Mouse (Mus musculus) myocyte (in vitro differentiated cells): ENCODE measurements at regions not wholly inside any gene's neighbourhood (a gene's known extent, or its start where the extent isn't known, plus 50 kb on each side); places are given as distances from the start of the nearest gene placed in this dataset.

Experiments
- H3K27me3 ChIP-seq: one replicate; pipeline ENCODE4 v1.6.1; 2011; ENCODE audit not compliant: control insufficient read depth, insufficient read depth, insufficient read length
- H3K36me3 ChIP-seq: one replicate; pipeline ENCODE4 v1.6.1; 2011; ENCODE audit not compliant: control insufficient read depth, insufficient read depth
- H3K4me2 ChIP-seq: one replicate; pipeline ENCODE4 v1.6.1; 2011; ENCODE audit warnings: low read depth, control low read depth
- H3K4me3 ChIP-seq: one replicate; pipeline ENCODE4 v1.5.1; 2011; ENCODE audit warnings: mild to moderate bottlenecking, control low read depth, moderate library complexity
- H3K79me2 ChIP-seq: one replicate; pipeline ENCODE4 v1.6.1; 2011; ENCODE audit not compliant: control insufficient read depth, insufficient read depth
- H3ac ChIP-seq: one replicate; pipeline ENCODE4 v1.6.1; 2011; ENCODE audit not compliant: control insufficient read depth, insufficient read length
- CEBPB ChIP-seq: IDR thresholded peaks from 2 replicates; pipeline ENCODE4 v1.6.1; 2011; ENCODE audit warnings: mild to moderate bottlenecking, moderate library complexity; ENCODE audit not compliant: poor library complexity, insufficient read depth, severe bottlenecking
- E2F4 ChIP-seq: IDR thresholded peaks from one replicate; pipeline ENCODE4 v1.6.1; 2011; ENCODE audit warnings: mild to moderate bottlenecking, control low read depth, moderate library complexity; ENCODE audit not compliant: insufficient read depth
- MAX ChIP-seq: IDR thresholded peaks from one replicate; pipeline ENCODE4 v1.6.1; 2011; ENCODE audit warnings: low read depth, mild to moderate bottlenecking, control low read depth
- MYOD1 ChIP-seq, 3 experiments: IDR thresholded peaks; one replicate each; pipeline ENCODE4 v1.6.1; 2011; ENCODE audit warnings: control low read depth in 2 of 3, low read depth in 2 of 3, mild to moderate bottlenecking in 2 of 3, moderate library complexity in 1 of 3; ENCODE audit not compliant: insufficient read length in 2 of 3, control insufficient read depth in 1 of 3
- MYOG ChIP-seq, 3 experiments: IDR thresholded peaks; one replicate each; pipeline ENCODE4 v1.6.1; 2011; ENCODE audit warnings: control low read depth in 2 of 3, low read depth in 2 of 3, mild to moderate bottlenecking in 2 of 3; ENCODE audit not compliant: insufficient read length in 2 of 3, control insufficient read depth in 1 of 3, insufficient read depth in 1 of 3
- POLR2A ChIP-seq: IDR thresholded peaks from one replicate; pipeline ENCODE4 v1.6.1; 2011; ENCODE audit warnings: low read depth, mild to moderate bottlenecking, control low read depth, moderate library complexity; ENCODE audit not compliant: insufficient read length
- POLR2AphosphoS2 ChIP-seq: IDR thresholded peaks from one replicate; pipeline ENCODE4 v1.6.1; 2011; ENCODE audit warnings: low read depth, control low read depth; ENCODE audit not compliant: insufficient read length
- REST ChIP-seq: IDR thresholded peaks from one replicate; pipeline ENCODE4 v1.6.1; 2011; ENCODE audit warnings: mild to moderate bottlenecking, control low read depth, moderate library complexity; ENCODE audit not compliant: insufficient read depth, insufficient read length
- SRF ChIP-seq: IDR thresholded peaks from one replicate; pipeline ENCODE4 v1.6.1; 2011; ENCODE audit warnings: low read depth; ENCODE audit not compliant: control insufficient read depth, insufficient read length
- TCF12 ChIP-seq: IDR thresholded peaks from one replicate; pipeline ENCODE4 v1.6.1; 2011; ENCODE audit warnings: mild to moderate bottlenecking, control low read depth; ENCODE audit not compliant: poor library complexity, insufficient read depth, severe bottlenecking
- TCF3 ChIP-seq: IDR thresholded peaks from one replicate; pipeline ENCODE4 v1.6.1; 2011; ENCODE audit warnings: low read depth, control low read depth; ENCODE audit not compliant: insufficient read length
- USF1 ChIP-seq: IDR thresholded peaks from one replicate; pipeline ENCODE4 v1.6.1; 2011; ENCODE audit warnings: low read depth, mild to moderate bottlenecking, control low read depth, moderate library complexity

DNA sequence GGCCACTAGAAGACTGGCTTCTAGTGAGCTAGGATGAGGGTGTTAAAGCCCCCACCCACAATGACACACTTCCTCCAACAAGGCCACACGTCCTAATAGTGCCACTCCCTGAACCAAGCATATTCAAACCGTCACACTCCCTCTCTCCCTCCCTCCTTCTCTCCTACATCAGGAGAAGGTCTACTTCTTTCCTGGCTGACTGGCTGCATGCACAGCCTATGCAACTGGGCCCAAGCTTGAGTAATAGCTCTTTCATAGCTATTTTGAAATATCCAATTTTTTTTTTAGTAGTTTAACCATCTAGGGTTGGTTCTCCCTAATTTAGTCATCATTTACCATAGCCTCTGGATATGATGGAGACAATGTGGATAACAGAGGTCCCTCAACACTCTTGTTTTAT lies 56.6 kb upstream of the Jak1 start:
- no peak for TF ChIP-seq MYOG (IDR thresholded peaks at IDR 0.05; ENCODE audit: control insufficient read depth in 1 of 3, insufficient read depth in 1 of 3, insufficient read length in 2 of 3, low read depth in 2 of 3)
- TF ChIP-seq USF1: no peak
- TF ChIP-seq REST: no peak
- TF ChIP-seq E2F4: no peak
- TF ChIP-seq POLR2A: no peak
- TF ChIP-seq CEBPB: no peak
- TF ChIP-seq MAX: no peak
- no peak overlapping the region for H3K4me3 ChIP-seq
- H3K4me2 ChIP-seq: no peak overlapping the region
- H3K79me2 ChIP-seq: no peaks in the 10 kb centered on the region
- no peaks in the 10 kb centered on the region for H3K27me3 ChIP-seq
- H3ac ChIP-seq: no peak overlapping the region
- H3K36me3 ChIP-seq: no peaks in the 10 kb centered on the region

- Histone ChIP-seq H3K4me2 (no peak overlapping the region), H3K4me3 (no peak overlapping the region), H3K36me3 (no peaks in the 10 kb centered on the region), H3K27me3 (no peaks in the 10 kb centered on the region), H3ac (no peak overlapping the region), H3K79me2 (no peaks in the 10 kb centered on the region)
- TF ChIP-seq MYOG (IDR thresholded peaks at IDR 0.05; ENCODE audit: control insufficient read depth in 1 of 3, insufficient read depth in 1 of 3, insufficient read length in 2 of 3, low read depth in 2 of 3) (no peak), USF1 (no peak)
These were observed 55.5 kb upstream of the Jak1 start for GRCm38 (mm10) chr4:101320587-101320986.

DNA sequence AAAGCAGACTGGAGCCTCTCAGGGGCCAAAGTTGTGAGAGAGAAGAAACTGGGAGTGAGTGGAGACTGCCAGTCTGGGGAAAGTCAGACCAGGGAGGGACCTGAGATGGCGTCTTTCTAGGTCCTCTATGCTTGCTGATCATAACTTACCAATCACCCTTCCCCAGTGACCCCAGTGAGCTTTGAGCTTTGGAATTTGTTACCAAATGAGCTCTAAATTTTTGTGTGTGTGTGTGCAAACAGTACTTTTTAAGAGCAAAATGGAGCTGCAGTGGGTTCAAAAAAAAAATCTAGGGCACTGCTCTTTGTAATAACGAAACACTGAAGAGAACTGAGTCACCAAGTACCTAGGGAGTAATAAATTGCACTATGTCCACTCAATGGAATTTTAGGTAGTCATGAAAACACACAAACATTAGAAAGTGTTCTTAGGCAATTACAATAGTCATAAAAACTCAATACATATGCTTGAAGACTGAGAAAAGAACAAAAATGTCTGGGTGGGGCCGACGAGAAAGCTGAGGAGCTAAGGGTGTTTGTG lies 54.7 kb upstream of the Jak1 start:
- Histone ChIP-seq H3K36me3 (no peaks in the 10 kb centered on the region), H3K27me3 (no peaks in the 10 kb centered on the region), H3K4me3 (no peak overlapping the region), H3ac (no peak overlapping the region), H3K4me2 (no peak overlapping the region), H3K79me2 (no peaks in the 10 kb centered on the region)
- TF ChIP-seq TCF3 (no peak), TCF12 (no peak), MYOG (IDR thresholded peaks at IDR 0.05; ENCODE audit: control insufficient read depth in 1 of 3, insufficient read depth in 1 of 3, insufficient read length in 2 of 3, low read depth in 2 of 3) (no peak), SRF (no peak), POLR2A (no peak), E2F4 (no peak), CEBPB (no peak), POLR2AphosphoS2 (no peak), REST (no peak), USF1 (no peak), MAX (no peak), MYOD1 (IDR thresholded peaks at IDR 0.05; ENCODE audit: control insufficient read depth in 1 of 3, insufficient read length in 2 of 3, low read depth in 2 of 3) (no peak)

DNA sequence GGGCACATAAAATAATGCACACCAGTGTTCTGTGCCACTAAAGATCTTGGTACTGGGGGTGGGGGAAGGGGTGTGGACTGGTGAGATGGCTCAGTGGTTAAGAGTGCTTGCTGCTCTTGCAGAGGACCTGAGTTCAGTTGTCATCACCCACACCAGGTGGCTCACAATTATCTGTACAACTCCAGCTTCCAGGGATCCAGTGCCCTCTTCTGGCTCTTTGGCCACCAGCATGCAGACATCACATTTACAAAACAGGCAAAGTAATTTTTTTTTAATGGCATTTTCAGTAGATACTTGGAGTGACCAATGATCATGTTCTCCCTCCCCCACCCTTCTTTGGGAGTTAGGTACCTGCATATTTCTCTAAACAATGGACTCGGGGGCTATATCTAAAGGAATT lies 53.8 kb upstream of the Jak1 start:
- Histone ChIP-seq H3K79me2 (no peaks in the 10 kb centered on the region), H3ac (no peak overlapping the region), H3K27me3 (no peaks in the 10 kb centered on the region), H3K36me3 (no peaks in the 10 kb centered on the region), H3K4me3 (no peak overlapping the region), H3K4me2 (no peak overlapping the region)
- no peak for TF ChIP-seq POLR2AphosphoS2
- no peak for TF ChIP-seq USF1
- no peak for TF ChIP-seq MAX
- no peak for TF ChIP-seq REST
- TF ChIP-seq SRF: no peak
- TF ChIP-seq MYOD1 (IDR thresholded peaks at IDR 0.05; ENCODE audit: control insufficient read depth in 1 of 3, insufficient read length in 2 of 3, low read depth in 2 of 3): no peak
- TF ChIP-seq E2F4: no peak
- no peak for TF ChIP-seq CEBPB
- no peak for TF ChIP-seq POLR2A
- no peak for TF ChIP-seq MYOG (IDR thresholded peaks at IDR 0.05; ENCODE audit: control insufficient read depth in 1 of 3, insufficient read depth in 1 of 3, insufficient read length in 2 of 3, low read depth in 2 of 3)
- no peak for TF ChIP-seq TCF12
- TF ChIP-seq TCF3: no peak

DNA sequence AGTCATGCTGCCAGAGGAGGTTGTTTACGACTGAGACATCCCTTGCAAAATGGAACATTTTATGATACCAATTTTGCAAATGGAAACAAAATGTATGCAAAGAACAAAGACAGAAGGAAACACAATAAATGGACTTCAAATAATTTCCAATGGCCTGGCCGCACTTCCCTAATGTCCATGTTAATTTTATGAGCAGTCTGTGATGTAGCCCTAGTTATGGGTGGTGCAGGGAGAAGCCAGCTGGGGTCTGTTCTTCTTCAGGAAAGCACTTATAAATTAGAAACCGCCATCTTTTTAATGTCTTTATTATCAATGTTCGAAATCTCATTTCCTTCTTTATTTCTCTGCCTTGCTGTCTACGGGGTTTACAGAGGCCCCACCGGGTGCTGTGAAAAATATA lies 51.0 kb upstream of the Jak1 start:
- Histone ChIP-seq H3K27me3 (no peaks in the 10 kb centered on the region), H3K4me3 (no peak overlapping the region), H3K79me2 (no peaks in the 10 kb centered on the region), H3K4me2 (no peak overlapping the region), H3K36me3 (no peaks in the 10 kb centered on the region), H3ac (no peak overlapping the region)
- TF ChIP-seq TCF12 (no peak), MAX (no peak), MYOD1 (IDR thresholded peaks at IDR 0.05; ENCODE audit: control insufficient read depth in 1 of 3, insufficient read length in 2 of 3, low read depth in 2 of 3) (no peak), POLR2AphosphoS2 (no peak), CEBPB (no peak), USF1 (no peak), MYOG (IDR thresholded peaks at IDR 0.05; ENCODE audit: control insufficient read depth in 1 of 3, insufficient read depth in 1 of 3, insufficient read length in 2 of 3, low read depth in 2 of 3) (no peak), POLR2A (no peak), E2F4 (no peak), REST (no peak), TCF3 (no peak), SRF (no peak)
